Mouse (Mus musculus) adrenal gland, postnatal 4 days (tissue): Measurements from ENCODE around the gene Naa40. TPM values are rescaled to one million over a fixed set of nuclear protein-coding genes. Genes with fewer than 3 reads are reported as not detected.

Experiments
- DNase-seq, 2 experiments: peaks; one replicate each; pipeline ENCODE4 v3.0.0; 2021 to 2022; ENCODE audit warnings: low spot score in 2 of 2, mixed read lengths in 2 of 2
- total RNA-seq, 2 experiments: library from RNA; stranded (reverse); gene quantifications; 2 replicates each; pipeline ENCODE4 v1.2.3; 2021

The Naa40 gene
- total RNA-seq, 2 experiments from 2014 or later = 47.1 to 48.3 TPM

GRCm38 (mm10) chr19:7266421-7266831 lies 25.4 kb upstream of the Naa40 start:
- no peak for DNase-seq

GRCm38 (mm10) chr19:7265478-7266191 lies 24.7 kb upstream of the Naa40 start:
- DNase-seq = no peak

GRCm38 (mm10) chr19:7264766-7265331 lies 23.9 kb upstream of the Naa40 start:
- DNase-seq = no peak

GRCm38 (mm10) chr19:7264088-7264765 lies 23.2 kb upstream of the Naa40 start:
- DNase-seq = peak; percentile 49 to 72

- DNase-seq = no peak
Measured at GRCm38 (mm10) chr19:7262592-7262991, 21.6 kb upstream of the Naa40 start.

GRCm38 (mm10) chr19:7261964-7262363 lies 21.0 kb upstream of the Naa40 start:
- DNase-seq = no peak

- no peak for DNase-seq
Measured at GRCm38 (mm10) chr19:7261476-7261875, 20.5 kb upstream of the Naa40 start.

- DNase-seq = no peak
Measured at GRCm38 (mm10) chr19:7257881-7258280, 16.9 kb upstream of the Naa40 start.

GRCm38 (mm10) chr19:7246021-7246420 lies 5.0 kb upstream of the Naa40 start:
- no peak for DNase-seq

- no peak for DNase-seq
Measured at GRCm38 (mm10) chr19:7240291-7240690, 692 bp downstream of the Naa40 start.

GRCm38 (mm10) chr19:7239574-7239973 lies 1.4 kb downstream of the Naa40 start:
- DNase-seq = no peak

GRCm38 (mm10) chr19:7236742-7237141 lies 4.2 kb downstream of the Naa40 start:
- DNase-seq = no peak

GRCm38 (mm10) chr19:7236011-7236410 lies 5.0 kb downstream of the Naa40 start:
- no peak for DNase-seq

GRCm38 (mm10) chr19:7235461-7235860 lies 5.5 kb downstream of the Naa40 start:
- DNase-seq = no peak

GRCm38 (mm10) chr19:7234537-7235221 lies 6.3 kb downstream of the Naa40 start:
- DNase-seq = peak; percentile 35 to 68

- DNase-seq = no peak
Measured at GRCm38 (mm10) chr19:7226511-7226914, 14.5 kb downstream of the Naa40 start.

- no peak for DNase-seq
Measured at GRCm38 (mm10) chr19:7225096-7225690, 15.8 kb downstream of the Naa40 start.

GRCm38 (mm10) chr19:7224253-7224652 lies 16.7 kb downstream of the Naa40 start:
- no peak for DNase-seq

GRCm38 (mm10) chr19:7223488-7223887 lies 17.5 kb downstream of the Naa40 start:
- DNase-seq = no peak

GRCm38 (mm10) chr19:7222196-7222595 lies 18.8 kb downstream of the Naa40 start:
- no peak for DNase-seq

GRCm38 (mm10) chr19:7218753-7219152 lies 22.2 kb downstream of the Naa40 start:
- no peak for DNase-seq

GRCm38 (mm10) chr19:7217926-7218267 lies 23.1 kb downstream of the Naa40 start:
- DNase-seq = no peak
